Mouse (Mus musculus): ENCODE measurements around the gene Papss2.
A peak's percentile ranks its signal among the peaks of the same experiment; 100 is the strongest.

- peak; percentile 59 for TF ChIP-seq CTCF (IDR thresholded peaks at IDR 0.05; ENCODE audit: low read depth)
- TF ChIP-seq EP300 (IDR thresholded peaks at IDR 0.05; ENCODE audit: low read depth): no peak
Observed at GRCm38 (mm10) chr19:32710288-32710687, 114.7 kb downstream of the Papss2 start.
